Mouse (Mus musculus) left cerebral cortex, adult 8-10 months (tissue): ENCODE data around the gene Tmem69. TPM values are rescaled to one million over a fixed set of nuclear protein-coding genes. Genes with fewer than 3 reads are reported as not detected.

Source experiments
- total RNA-seq, 4 experiments: library from RNA; stranded (reverse); gene quantifications; 2 replicates each; pipeline ENCODE4 v1.2.4; 2022

Tmem69 gene
- total RNA-seq, 4 experiments from 2014 or later, result 10.1 to 12.8 (median 12.0) TPM

Other genes with a start within 250 kb of the Tmem69 start
- 100 to 1,000 TPM in 1 of 4 experiments, 10 to 100 TPM in 3; 87.3 to 111 (median 97.4) TPM for gene Mast2, start 91.8 kb downstream of the Tmem69 start, total RNA-seq
- gene Ipp, start 48.4 kb downstream of the Tmem69 start, total RNA-seq, result 10 to 100 TPM; 19.2 to 21.3 (median 20.1) TPM
- 10 to 100 TPM; 40.2 to 57.7 (median 48.3) TPM for gene Gpbp1l1, start 1.7 kb upstream of the Tmem69 start, total RNA-seq
- gene Ccdc17, start 40.7 kb upstream of the Tmem69 start, total RNA-seq, result 1 to 10 TPM; 5.5 to 8.0 (median 7.1) TPM
- 10 to 100 TPM; 26.8 to 28.5 (median 27.2) TPM for gene Nasp, start 72.0 kb upstream of the Tmem69 start, total RNA-seq
- gene Akr1a1, start 95.7 kb upstream of the Tmem69 start, total RNA-seq, result 100 to 1,000 TPM; 426 to 437 (median 430) TPM
- 100 to 1,000 TPM; 171 to 219 (median 193) TPM for gene Prdx1, start 129.6 kb upstream of the Tmem69 start, total RNA-seq
- 10 to 100 TPM; 14.0 to 18.4 (median 14.8) TPM for gene Mmachc, start 152.5 kb upstream of the Tmem69 start, total RNA-seq
- gene Ccdc163, start 152.6 kb upstream of the Tmem69 start, total RNA-seq, result 1 to 10 TPM; 4.3 to 8.4 (median 6.3) TPM
- gene Tesk2, start 165.0 kb upstream of the Tmem69 start, total RNA-seq, result 1 to 10 TPM; 5.1 to 5.8 (median 5.5) TPM